ENCODE assay signal across 29 mouse cellular contexts in the genomic region with DNA sequence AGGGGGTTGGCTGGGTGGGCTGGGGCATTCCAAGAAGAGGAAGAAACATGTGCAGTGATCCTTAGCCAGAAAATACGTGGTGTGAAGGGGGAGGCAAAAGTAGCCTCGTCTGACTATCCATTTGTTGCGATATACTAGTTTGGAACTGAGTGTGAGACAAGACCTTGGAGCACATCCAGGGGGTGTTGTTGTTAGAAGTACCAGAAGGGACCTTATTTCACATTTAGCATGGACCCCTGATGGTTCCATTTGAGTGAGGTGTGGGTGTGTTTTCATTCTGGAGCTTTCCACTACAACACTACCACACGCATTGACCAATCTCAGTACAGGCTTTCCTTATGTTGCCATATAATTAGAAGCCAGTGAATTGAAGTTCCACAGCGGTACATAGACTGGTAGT.
DNase-seq lines count a peak whose midpoint lies in the region; ATAC-seq and TF ChIP-seq lines count a peak whose summit lies in the region.
"Had no signal": no experiment of that assay in that cellular context is flagged by ENCODE, and none has a peak within 500 bp of the region (broad histone marks: within the 10 kb centered on the region; RNA-seq: fewer than 3 reads in every experiment).

No protein-coding gene starts in this region.

- ATAC-seq in forebrain, postnatal 0 days, result peak; percentile 27
- no peak for ATAC-seq in forebrain, embryonic 11.5 days (replicated peaks; ENCODE audit: low FRiP score)
- ATAC-seq in granulocyte monocyte progenitor cell, adult 5-6 weeks (replicated peaks; ENCODE audit: poor library complexity, severe bottlenecking), result 0 out of 2 replicates have a peak, but pooled peaks have one; percentile 23
- ATAC-seq in megakaryocyte, adult 5-6 weeks (ENCODE audit: poor library complexity, severe bottlenecking), result no peak
- ATAC-seq: hindbrain, embryonic 16.5 days; intestine, embryonic 15.5 days had no signal

- no peak overlapping the region for H3K9ac ChIP-seq in forebrain, postnatal 0 days
- H3K9ac ChIP-seq in forebrain, embryonic 11.5 days (ENCODE audit: low read length), result no peak overlapping the region
- no peak overlapping the region for H3K9ac ChIP-seq in CH12.LX (ENCODE audit: insufficient read depth, low read depth)
- H3K9ac ChIP-seq: embryonic facial prominence, embryonic 13.5 days; heart, embryonic 15.5 days; intestine, embryonic 15.5 days; liver, embryonic 14.5 days; lung, embryonic 15.5 days; midbrain, embryonic 12.5 days; neural tube, embryonic 12.5 days had no signal

- peaks cover 20% of the 10 kb centered on the region for H3K4me1 ChIP-seq in forebrain, postnatal 0 days (ENCODE audit: insufficient read depth)
- H3K4me1 ChIP-seq in forebrain, embryonic 11.5 days (replicated peaks; ENCODE audit: control insufficient read depth, insufficient read depth, low read length), result peaks cover 9% of the 10 kb centered on the region; the same call in 1 of the 2 replicates
- peaks cover 16 to 40% of the 10 kb centered on the region in 2 experiments for H3K4me1 ChIP-seq in CH12.LX (ENCODE audit: control insufficient read depth in 1 of 2, insufficient read depth in 2 of 2)
- H3K4me1 ChIP-seq: heart, embryonic 10.5 days; heart, embryonic 15.5 days; intestine, embryonic 15.5 days; lung, embryonic 15.5 days had no signal

- peak; percentile 29 for DNase-seq in adrenal gland, postnatal 14 days
- DNase-seq in adrenal gland, postnatal 25 days, result no peak
- no peak for DNase-seq in forebrain, postnatal 0 days
- DNase-seq in forebrain, embryonic 11.5 days (ENCODE audit: low spot score), result no peak
- no peak for DNase-seq in CH12.LX (ENCODE audit: extremely low read depth)
- DNase-seq: cerebellum, adult 8-10 months; cerebellum, postnatal 36 days; gastrocnemius, postnatal 14 days; heart, adult 11 months; kidney, adult 2 months; kidney, postnatal 36 days; layer of hippocampus, postnatal 36 days; left cerebral cortex, postnatal 4 days; lung, postnatal 36 days; right cerebral cortex, adult 18-20 months; spleen, adult 18-20 months had no signal

- no peak for TF ChIP-seq POLR2A in CH12.LX (IDR thresholded peaks at IDR 0.05; ENCODE audit: low read depth, low read length)

- 56% methylated on average over 5 of the region's 5 CpGs for WGBS in forebrain, postnatal 0 days
- 90% methylated on average over 5 of the region's 5 CpGs for WGBS in forebrain, embryonic 11.5 days

- H3K9me3 ChIP-seq in forebrain, postnatal 0 days (ENCODE audit: low read length), result no peaks in the 10 kb centered on the region
- no peaks in the 10 kb centered on the region for H3K9me3 ChIP-seq in forebrain, embryonic 11.5 days (ENCODE audit: control insufficient read depth, low read length)
- H3K9me3 ChIP-seq in CH12.LX (replicated peaks; ENCODE audit: low read length), result no peaks in the 10 kb centered on the region
- H3K9me3 ChIP-seq: embryonic facial prominence, embryonic 13.5 days; heart, embryonic 10.5 days; heart, embryonic 15.5 days; intestine, embryonic 15.5 days; lung, embryonic 15.5 days; megakaryocyte, embryonic 14.5 days; midbrain, embryonic 12.5 days; neural tube, embryonic 12.5 days had no signal

- no peaks in the 10 kb centered on the region for H3K36me3 ChIP-seq in forebrain, postnatal 0 days (ENCODE audit: insufficient read depth)
- no peaks in the 10 kb centered on the region for H3K36me3 ChIP-seq in forebrain, embryonic 11.5 days (ENCODE audit: control insufficient read depth, insufficient read depth, low read length)
- H3K36me3 ChIP-seq in CH12.LX (replicated peaks in 1 of 2; ENCODE audit: control insufficient read depth in 1 of 2, insufficient read depth in 1 of 2, low read length in 1 of 2), result no peaks in the 10 kb centered on the region
- H3K36me3 ChIP-seq: embryonic facial prominence, embryonic 13.5 days; heart, embryonic 10.5 days; heart, embryonic 15.5 days; intestine, embryonic 15.5 days; lung, embryonic 15.5 days; midbrain, embryonic 12.5 days; neural tube, embryonic 12.5 days had no signal

- H3K27me3 ChIP-seq in forebrain, postnatal 0 days (ENCODE audit: insufficient read depth, low read length), result no peaks in the 10 kb centered on the region
- no peaks in the 10 kb centered on the region for H3K27me3 ChIP-seq in forebrain, embryonic 11.5 days (ENCODE audit: control insufficient read depth, insufficient read depth, low read length)
- no peaks in the 10 kb centered on the region for H3K27me3 ChIP-seq in CH12.LX (replicated peaks)
- H3K27me3 ChIP-seq: embryonic facial prominence, embryonic 13.5 days; heart, embryonic 15.5 days; intestine, embryonic 15.5 days; lung, embryonic 15.5 days; megakaryocyte, embryonic 14.5 days; midbrain, embryonic 12.5 days; neural tube, embryonic 12.5 days had no signal

- dilution Hi-C loops in CH12.LX (cut with MboI; ENCODE audit: extremely low pct_ligation_motif_present, extremely low pct_unique_long_range_greater_than_20kb, low sequenced_read_pairs), result no loop called here

- in situ Hi-C loops in CH12.LX (cut with MboI; ENCODE audit: low pct_ligation_motif_present, low pct_unique_long_range_greater_than_20kb, low sequenced_read_pairs), result no loop called here

- no peaks in the 10 kb centered on the region for H3K79me2 ChIP-seq in CH12.LX (replicated peaks; ENCODE audit: control insufficient read depth, extremely low read depth, insufficient read depth, poor library complexity, severe bottlenecking)

- peak overlapping the region; percentile 67 for H3K27ac ChIP-seq in forebrain, postnatal 0 days (ENCODE audit: low read depth, low read length)
- H3K27ac ChIP-seq in forebrain, embryonic 11.5 days (ENCODE audit: low read depth, low read length), result no peak overlapping the region
- no peak overlapping the region for H3K27ac ChIP-seq in CH12.LX (ENCODE audit: insufficient read depth, low read depth)
- H3K27ac ChIP-seq: embryonic facial prominence, embryonic 13.5 days; heart, embryonic 10.5 days; heart, embryonic 15.5 days; intestine, embryonic 15.5 days; liver, embryonic 14.5 days; lung, embryonic 15.5 days; midbrain, embryonic 12.5 days; neural tube, embryonic 12.5 days had no signal

- TF ChIP-seq RAD21 in CH12.LX (IDR thresholded peaks at IDR 0.05; ENCODE audit: low read depth, low read length), result no peak

- no peak for TF ChIP-seq EP300 in CH12.LX (IDR thresholded peaks at IDR 0.05; ENCODE audit: low read length)

- no peak overlapping the region for H3K4me2 ChIP-seq in forebrain, postnatal 0 days (ENCODE audit: low read depth)
- H3K4me2 ChIP-seq in forebrain, embryonic 11.5 days (ENCODE audit: low read depth, low read length, severe bottlenecking), result no peak overlapping the region
- H3K4me2 ChIP-seq in CH12.LX (ENCODE audit: insufficient read depth, low read depth, poor library complexity, severe bottlenecking), result no peak overlapping the region
- H3K4me2 ChIP-seq: embryonic facial prominence, embryonic 13.5 days; heart, embryonic 15.5 days; intestine, embryonic 15.5 days; lung, embryonic 15.5 days; midbrain, embryonic 12.5 days; neural tube, embryonic 12.5 days had no signal

- H3K4me3 ChIP-seq in forebrain, postnatal 0 days (ENCODE audit: low read depth, low read length), result no peak overlapping the region
- H3K4me3 ChIP-seq in forebrain, embryonic 11.5 days (ENCODE audit: low read depth, low read length), result no peak overlapping the region
- no peak overlapping the region for H3K4me3 ChIP-seq in CH12.LX (replicated peaks in 1 of 3; ENCODE audit: low read depth in 2 of 3, low read length in 2 of 3, poor library complexity in 1 of 3)
- H3K4me3 ChIP-seq: embryonic facial prominence, embryonic 13.5 days; heart, embryonic 10.5 days; heart, embryonic 15.5 days; intestine, embryonic 15.5 days; lung, embryonic 15.5 days; megakaryocyte, embryonic 14.5 days; midbrain, embryonic 12.5 days; myocyte; neural tube, embryonic 12.5 days had no signal

- TF ChIP-seq CTCF in forebrain, postnatal 0 days (IDR thresholded peaks at IDR 0.05; ENCODE audit: low read depth), result no peak
- no peak for TF ChIP-seq CTCF in CH12.LX (conservative IDR thresholded peaks at IDR 0.05 in 1 of 2, IDR thresholded peaks at IDR 0.05 in 1 of 2; ENCODE audit: low read depth in 2 of 2, low read length in 2 of 2)

TF ChIP-seq in CH12.LX, 34 proteins besides CTCF, POLR2A, EP300 and RAD21:
- no peak for TF ChIP-seq JUND (conservative IDR thresholded peaks at IDR 0.05; ENCODE audit: low read depth, low read length)
- TF ChIP-seq CHD2 (IDR thresholded peaks at IDR 0.05; ENCODE audit: low read length), result 0 out of 2 replicates have a peak, but pooled peaks have one; percentile 28

Comparison
In these comparisons a context has a peak if more than half of its experiments do, and no peak if none do; other contexts are left out.
1. ATAC-seq: peak in forebrain, postnatal 0 days (single experiment) and granulocyte monocyte progenitor cell, adult 5-6 weeks (single experiment); none in forebrain, embryonic 11.5 days (single experiment) and megakaryocyte, adult 5-6 weeks (single experiment).